Mouse (Mus musculus) spleen, adult 12 weeks (tissue): ENCODE results near the gene Colq.
A peak's percentile ranks its signal among the peaks of the same experiment; 100 is the strongest.

Experiments used
- DNase-seq: peaks from one replicate; pipeline ENCODE4 v3.0.0; 2022; ENCODE audit warnings: low spot score

The Colq gene

DNA sequence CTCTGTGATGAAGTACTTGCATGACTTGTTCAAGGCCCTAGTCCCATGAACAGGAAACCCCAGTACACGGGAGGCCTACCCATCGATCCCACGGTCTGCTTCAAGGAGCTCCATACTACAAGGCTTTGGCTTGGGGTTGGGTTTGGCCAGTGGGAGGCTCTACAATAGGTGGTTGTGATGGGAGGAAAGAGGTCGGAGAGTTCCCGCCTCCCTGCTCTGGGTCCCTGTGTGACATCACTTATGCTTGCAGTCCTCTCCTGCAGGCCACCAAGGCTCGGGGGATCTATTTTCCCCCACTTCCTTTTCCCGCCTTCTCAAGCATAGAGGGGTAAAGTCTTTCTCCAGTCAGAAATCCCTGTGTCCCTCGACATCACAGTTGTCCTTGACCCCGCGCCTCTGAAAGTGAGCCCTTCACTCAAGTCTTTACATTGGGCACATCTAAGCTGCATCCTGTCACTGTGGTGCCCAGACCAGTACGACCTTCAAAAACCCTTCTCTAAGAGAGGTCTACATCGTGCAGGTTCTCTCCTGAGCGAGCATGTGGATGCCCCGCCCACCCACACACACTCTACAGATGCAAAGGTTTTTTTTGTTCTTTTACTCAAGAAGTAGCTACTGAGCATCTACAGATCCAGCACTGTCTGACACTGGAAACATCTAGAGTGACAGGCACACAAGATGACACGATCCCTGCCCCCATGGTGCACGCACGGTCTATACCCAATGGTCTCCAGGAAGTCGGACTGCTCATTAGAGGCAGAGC is 16.1 kb downstream of the Colq start:
- DNase-seq, result no peak

DNA sequence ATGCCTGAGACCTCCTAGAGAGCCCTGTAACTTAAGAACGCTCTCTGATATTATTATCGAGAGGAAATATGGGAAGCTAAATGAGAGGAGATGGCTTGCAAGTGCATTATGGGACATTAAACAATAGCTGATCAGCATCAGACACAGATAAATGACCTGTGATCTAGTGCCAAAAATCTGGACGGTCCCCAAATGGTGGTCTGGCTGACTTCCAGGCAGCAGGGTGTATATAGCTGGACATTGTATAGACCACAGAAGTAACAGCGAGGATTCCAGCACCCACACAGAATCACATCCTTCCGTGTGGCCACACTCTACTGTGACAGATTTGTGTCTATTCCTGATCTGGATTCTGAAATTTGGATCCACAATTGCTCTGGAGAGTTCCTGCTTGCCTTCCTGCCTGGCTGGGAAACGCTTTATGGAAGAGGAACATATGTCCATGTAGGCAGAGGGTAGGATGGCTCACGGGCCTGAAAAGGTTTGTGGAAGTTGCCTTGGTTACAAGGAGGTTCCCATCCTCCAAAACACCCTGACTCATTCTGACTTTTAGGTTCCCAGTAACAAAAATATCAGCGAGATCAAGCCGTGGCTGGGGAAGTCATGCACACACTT is 18.5 kb downstream of the Colq start:
- DNase-seq, result no peak

DNA sequence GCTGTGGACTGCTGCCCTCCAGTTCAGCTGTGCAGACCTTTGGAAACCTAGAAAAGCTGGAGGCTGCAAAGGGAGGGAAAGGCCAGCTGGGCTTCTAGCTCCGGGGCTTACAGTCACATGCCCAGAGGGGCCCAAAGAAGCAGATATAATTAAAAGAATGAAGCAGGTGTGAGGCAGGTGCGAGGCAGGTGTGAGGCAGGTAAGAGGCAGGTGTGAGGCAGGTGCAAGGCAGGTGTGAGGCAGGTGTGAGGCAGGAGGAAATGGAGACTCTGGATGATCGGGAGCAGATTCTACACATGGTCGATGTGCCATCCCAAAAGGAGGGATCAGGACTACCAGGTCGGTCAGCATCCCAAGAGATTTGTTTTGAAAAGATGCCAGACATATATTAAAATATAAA is 19.7 kb downstream of the Colq start:
- no peak for DNase-seq

DNA sequence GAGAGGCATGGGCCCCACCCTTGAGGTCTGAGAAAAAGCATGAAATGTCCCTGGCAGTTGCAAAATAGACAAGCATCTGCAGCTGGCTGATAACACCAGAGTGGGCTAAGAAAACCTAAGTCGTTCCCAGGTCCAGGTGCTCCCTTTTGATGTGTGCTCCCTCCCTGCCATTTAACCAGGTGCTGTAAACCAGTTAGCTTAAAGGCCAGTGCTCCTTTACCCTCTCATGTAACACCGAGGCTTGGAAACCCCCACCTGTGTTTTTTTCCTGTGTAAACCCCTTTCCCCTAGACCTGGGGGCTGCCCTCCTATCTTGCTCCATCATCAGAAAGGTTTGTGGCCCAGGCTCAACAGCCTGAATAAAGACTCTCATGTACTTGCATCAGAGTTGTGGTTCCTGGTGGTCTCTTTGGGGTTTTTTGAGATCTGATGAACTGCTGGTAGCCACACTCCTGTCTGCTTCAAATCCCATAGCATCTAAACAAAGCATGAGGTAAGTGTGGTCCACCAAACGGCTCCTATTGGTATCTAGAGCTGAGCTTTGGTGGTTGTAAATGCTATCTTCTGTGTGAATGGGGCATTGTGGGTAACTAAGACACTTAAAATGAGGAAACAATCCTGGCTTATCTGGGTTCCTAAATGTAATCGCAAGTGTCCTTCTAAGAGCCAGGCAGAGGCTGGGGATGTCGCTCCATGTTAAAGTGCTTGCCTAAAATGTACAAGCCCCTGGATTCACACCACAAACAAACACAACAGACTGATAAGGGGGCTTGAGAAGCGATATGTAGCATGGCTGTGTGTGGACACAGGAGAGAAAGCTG is 20.8 kb downstream of the Colq start:
- DNase-seq, result no peak

DNA sequence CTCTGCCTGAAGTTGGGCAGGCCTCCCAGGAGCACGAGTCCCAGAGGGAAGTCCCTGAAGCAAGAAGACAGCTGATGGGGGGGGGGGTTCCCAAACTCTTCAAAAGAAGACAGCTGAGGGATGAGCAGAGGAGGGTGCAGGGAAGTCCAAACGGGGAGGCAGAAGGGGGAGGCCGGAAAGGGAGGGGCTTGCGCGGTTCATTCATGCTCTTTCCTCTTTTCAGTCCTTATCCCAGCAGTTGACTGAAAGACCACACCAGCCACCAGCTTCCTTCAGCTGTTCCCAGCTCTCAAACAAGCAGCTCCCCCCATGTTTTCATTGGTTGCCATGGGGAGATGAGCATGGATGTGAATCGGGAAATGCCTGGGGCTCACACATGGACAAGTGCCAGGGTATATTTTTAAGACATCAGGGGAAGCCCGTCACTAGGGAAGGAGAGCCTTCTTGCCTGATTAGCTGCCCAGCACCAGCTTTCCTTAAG is 22.0 kb downstream of the Colq start:
- no peak for DNase-seq

DNA sequence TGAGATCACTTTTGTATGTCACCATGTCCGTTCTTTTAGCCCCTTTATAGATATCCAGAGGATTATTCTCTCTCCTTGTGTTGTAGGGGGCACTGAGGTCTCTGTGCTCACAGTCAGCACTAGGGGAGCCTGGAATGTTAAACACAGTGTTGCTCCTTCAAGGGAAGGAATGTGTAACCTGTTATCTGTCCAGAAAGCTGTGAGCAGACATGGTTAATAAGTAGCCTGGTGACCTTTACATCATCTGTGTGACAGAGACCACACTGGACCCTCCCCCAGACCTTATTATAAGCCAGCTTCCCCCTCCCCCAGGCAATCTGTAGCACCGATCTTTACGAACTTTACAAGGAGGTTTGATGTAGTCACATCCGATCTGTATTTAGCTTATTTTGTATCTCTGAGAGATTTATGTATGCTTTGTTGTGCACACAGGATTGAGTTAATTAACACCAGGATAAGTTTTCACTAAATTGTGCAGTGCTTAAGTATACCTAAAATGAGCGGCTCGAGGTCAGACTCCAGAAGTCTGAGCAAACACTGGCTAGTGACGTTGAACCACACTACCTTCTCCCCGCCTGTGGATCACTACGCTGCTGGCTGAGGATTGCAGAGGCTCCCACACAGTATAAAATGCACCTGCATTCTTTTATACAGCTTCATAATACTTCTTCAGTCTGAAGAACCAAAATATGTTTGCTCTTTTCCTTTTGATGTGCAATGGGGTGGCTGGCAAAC is 25.5 kb downstream of the Colq start:
- no peak for DNase-seq

DNA sequence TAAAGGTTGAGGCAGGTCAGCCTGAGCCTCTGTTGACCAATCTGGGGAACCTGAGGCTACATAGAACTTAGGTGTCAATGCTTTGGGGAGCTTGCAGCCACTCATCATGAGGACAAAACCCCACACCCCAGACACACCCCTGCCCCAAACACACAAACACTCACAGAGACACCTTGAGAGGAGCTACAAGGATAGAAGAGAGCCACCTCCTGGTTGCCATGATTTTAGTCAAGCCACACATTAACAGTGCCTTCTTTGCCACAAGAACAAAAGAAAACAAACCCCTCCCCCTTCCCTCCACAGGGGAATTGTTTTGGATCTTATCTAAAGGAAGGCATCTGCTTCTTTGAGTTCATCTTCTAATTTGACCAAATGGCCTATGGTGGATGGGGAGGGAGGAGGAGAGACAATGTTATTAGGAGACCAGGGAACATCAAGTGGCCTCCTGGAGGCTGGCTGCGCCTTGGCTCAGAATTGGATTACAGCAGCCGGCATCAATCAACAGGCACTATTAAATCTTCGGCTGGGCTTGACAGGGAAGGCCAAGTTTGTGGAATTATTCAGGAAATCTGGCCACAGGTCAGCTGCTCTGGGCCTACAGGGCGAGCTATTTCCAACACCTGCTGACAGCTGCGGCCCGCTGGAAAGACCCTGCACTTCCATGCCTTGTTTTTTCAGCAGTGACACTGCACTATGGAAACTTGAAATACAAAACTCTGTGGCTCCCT is 26.5 kb downstream of the Colq start:
- DNase-seq, result no peak

DNA sequence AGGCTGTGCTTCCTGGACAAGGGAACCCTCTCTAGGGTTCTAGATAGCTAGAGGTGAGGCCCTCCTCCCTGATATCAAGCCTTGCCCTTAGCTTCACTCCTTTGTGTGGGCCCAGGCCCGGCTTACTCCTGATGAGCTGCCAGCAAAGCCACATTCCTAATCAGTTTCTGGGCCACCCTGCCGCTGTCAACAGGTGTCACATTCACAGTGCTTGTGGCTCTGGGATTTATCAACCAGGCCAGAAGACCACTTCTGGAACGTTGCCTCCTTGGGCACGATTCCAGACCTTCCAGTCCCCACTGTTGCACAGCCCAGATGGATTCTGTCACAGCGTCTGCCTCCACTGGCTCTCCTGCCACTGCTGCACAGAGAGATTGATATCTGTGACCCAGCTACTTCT is 30.3 kb downstream of the Colq start:
- DNase-seq, result no peak

DNA sequence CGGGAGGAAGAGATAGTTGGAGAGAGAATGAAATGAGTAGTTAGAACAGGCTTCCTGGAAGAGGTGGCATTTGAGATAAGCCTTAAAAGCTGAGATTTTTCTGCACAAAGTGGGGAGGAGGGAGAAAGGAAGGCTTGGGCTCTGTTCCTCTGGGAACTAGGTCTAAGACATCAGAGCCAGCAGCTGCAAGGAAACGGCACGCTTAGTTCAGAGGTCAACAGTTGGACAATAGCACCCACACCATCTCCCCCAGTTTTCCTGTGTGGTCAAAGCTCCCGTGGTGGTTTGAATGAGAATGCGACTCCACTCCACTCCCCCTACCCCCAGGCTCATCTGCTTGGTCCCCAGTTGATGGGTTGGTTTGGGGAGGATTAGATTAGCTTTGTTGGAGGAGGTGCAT is 31.9 kb downstream of the Colq start:
- DNase-seq, result no peak

DNA sequence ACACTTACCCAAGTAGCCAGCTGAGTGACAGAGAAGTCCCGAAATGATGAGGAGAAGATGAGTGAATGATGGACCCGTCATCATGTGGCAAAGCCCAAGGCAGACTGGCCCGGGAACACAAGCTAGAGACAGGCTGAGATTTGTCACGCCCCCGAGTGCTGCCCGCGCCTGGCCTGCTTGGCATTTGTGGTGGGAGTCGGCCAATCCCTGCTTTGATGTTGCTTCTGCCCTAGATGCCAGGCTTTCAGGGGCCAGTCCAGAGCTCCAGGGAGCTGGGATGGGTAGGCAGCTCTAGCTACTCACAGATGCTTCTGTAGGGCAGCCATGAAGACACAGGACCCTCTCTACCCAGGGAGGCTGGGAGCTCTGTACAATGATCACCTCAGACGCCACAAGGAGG is 33.4 kb downstream of the Colq start:
- DNase-seq, result no peak

DNA sequence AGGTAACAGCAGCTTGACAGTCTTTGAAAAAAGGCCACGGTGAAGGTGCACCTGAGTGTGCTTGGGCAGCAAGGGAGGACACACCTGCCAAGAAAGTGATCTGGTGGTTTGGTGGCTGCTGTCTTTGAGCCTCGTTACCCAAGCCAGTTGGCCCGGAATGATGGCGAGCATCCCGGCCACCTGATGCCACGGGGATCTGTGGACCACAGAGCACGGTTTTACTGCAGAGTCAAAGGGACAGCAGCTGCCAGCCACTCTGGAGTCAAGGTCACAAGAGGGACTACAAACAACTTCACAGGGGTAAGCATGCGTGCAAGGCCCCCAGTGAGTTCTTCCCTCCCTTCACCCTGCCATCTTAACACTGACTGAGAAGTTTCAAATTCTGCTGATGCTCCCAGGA is 33.9 kb downstream of the Colq start:
- DNase-seq, result no peak

DNA sequence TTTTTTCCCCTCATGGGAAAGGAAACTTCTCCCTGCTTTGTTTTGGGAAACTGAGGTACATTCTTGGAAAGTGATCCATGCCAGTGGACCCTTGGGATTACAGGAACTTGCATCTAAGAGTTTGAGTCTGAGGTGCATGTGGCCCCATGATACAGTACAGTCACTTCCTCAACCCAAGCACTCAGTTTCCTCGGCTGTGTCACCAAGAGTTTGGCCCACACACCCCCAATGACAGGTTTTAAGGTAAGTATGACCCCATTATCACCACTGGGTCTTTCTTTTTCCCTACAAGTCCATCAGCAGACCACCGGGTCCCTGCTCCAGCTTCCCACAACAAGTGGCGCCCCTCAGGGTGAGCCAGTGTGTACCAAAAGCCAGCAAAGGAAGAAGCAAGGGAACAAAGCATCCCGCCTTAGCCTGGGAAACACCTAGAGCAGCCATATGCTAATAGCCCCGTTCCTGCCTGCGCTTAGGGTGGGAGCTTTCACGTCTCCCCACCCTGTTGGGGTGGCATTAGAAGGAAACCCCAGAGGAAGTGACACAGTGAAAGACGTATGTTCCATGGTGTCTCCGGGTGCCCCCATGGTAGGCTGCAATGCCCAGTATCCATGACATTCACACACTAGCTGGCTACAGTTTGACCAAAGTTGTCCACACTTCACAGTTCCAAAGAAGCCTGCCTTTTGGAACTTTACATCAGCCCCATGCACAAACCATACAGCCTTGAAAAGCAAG is 34.5 kb downstream of the Colq start:
- no peak for DNase-seq

DNA sequence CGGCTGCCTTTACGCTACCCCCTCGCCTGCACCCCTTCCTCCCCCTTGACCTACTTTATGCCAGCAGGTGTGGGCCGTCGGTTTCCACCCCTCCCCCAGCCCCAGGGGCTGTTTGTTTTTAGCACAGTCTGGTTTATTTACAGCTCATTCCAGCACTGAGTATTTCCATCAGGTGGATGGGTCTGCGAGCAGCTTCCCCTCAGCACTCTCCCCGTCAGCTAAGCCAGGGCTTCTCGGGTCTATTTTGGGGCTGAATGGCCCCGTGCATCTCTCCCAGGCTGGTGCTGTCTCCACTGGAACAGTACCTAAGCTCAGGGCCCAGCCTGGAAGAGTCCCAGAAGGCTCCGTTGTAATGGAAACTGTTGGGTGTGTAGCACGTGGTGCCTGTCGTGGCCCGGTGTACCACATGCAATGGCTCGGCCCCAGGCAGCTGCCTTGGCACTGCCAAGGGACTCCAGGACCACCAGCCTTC is 35.1 kb downstream of the Colq start:
- DNase-seq, result no peak

DNA sequence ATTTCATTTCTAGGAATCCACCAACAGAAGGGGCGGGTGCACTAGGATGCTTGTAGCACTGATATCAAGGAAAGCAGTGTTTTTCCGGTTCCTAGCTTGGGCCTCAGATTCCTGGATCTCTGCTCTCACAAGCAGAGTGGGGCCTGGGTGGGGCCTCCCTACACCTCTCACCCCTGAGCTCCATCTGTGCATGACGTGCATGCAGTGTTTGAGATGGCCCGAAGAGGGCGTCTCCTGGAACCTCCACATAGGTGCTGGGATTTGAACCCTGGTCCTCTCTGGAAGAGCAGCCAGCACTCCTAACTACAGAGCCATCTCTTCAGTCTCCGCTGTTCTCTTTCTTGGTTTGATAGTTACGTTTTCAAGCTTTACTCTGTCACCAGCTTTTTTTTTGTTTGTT is 36.1 kb downstream of the Colq start:
- no peak for DNase-seq

DNA sequence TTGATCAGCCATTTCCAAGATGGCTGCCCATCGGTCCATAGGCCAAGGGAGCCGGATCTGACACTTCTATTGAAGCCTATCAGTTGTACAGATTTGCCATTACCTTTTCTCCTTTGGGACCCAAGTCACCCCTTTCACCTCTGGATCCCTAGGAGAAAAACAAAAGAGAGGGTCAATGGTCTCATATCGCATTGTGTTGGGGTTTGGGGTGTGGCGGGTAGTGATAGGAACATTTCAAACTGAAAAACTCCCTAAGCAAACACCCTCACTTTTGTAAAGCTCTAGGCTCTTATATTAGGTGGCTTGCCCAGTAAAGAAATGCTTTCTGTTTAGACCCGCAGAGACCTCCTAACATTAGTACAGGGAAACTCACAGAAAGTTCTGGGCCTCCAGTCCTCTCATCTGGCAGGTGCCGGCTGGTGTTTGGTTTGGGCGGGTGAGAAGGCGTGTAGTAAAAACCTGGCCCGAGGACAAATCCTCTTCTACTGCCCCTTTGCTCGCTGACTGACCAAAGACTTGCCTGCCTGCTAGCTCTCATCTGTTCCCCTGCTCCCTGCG is 47.2 kb downstream of the Colq start:
- no peak for DNase-seq

DNA sequence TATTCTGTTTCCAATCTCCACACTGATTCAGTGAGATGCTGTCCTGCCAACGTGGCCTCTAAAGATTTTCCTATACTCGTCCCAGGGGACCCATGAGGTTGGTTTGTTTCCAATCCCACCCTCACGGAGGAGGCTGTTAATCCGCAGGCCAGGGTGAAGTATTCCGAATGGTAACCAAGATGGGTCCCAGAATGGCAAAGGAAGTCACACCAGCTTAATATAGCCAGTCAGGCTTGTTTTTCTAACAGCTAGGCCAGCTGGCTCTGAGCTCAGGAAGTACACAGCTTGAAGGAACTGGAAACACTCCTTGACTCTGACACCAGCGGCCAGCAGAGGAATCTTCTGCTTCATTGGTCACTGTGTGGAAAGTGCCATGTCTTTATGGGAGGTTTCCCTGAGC is 53.8 kb downstream of the Colq start:
- no peak for DNase-seq

DNA sequence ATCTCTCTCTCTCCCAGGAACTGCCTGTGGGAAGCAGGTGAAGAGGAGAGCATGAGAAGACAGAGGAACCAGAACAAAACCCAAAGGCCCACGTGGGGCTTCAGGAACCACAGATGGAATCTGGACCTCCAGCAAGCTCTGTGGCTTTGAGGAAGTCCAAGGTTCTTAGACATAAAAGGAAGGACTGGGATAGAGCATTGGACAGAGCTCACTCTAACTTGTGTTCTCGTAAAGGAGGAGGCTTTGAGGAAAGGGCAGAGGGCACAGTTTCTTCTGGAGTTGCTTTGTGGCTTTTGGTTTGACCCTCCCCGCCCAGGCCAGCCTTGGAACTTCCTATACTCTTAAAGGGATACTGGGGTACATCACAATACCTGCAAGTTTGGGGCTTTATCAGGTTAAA is 58.5 kb downstream of the Colq start:
- DNase-seq, result no peak

DNA sequence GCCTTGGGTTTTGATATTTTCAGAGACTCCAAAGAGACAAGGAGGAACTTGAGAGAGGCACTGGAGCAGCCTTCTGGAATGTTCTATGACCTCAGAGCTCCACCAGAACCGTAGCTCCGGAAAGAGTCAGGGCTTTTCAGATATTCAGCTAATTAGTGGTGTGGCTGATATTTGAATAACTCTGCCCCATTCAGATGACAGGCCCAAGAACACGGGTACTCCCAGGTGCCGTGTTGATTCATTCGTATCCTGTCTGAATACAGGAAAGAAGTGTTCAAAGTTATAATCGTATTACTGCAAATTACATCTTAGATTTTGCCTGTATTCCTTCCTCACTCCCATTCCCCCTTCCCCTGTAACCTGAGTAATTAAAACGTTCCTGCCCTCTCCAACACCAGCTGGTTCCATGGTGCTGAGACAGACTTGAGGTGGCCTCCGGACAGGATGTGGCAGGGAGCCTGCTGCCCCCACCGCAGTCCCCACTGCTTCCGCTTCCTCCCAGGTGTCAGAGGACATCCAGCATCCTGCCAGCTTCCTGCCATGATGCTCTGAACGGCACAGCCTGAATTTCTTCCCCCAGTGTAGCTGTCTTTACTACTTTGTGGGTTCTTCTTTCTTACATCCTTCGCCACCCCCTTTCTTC is 59.5 kb downstream of the Colq start:
- peak; percentile 34 for DNase-seq

DNA sequence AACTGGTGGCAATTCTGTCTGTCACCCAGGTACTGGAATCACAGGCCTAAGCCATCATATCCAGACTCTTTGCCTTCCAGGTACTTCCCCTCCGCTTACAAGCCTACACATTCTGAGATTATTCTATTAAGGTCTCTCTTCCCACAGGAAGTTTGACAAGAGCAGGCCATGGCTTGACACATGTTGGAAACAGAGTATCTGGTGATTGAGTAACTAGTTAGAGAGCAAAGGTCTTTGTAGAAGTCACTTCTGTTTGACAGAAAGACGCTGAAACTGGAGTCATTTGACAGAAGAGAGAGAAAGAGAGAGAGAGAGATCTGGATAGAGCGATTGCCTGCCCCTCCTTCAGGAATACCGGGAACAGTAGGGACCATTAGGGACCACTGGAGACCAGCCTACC is 60.3 kb downstream of the Colq start:
- DNase-seq, result no peak
